Mouse (Mus musculus) liver, embryonic 16.5 days (tissue): ENCODE measurements around the gene Nynrin. TPM values are rescaled to one million over a fixed set of nuclear protein-coding genes. Genes with fewer than 3 reads are reported as not detected.

ENCODE experiments used
- ATAC-seq: fragments of 200-750 bp; cut with Nextera tagmentation; 2 replicates; pipeline ENCODE4 v1.8.0; 2017; ENCODE audit warnings: low read depth, mild to moderate bottlenecking, moderate number of reproducible peaks, moderate library complexity
- H3K27ac ChIP-seq: fragments of 300-500 bp; sonication (generic); 2 replicates; pipeline ENCODE4 v1.5.1; 2014; ENCODE audit warnings: mild to moderate bottlenecking, low read length
- H3K27me3 ChIP-seq: fragments of 300-500 bp; sonication (generic); 2 replicates; pipeline ENCODE4 v1.6.1; 2014; ENCODE audit warnings: low read depth, low read length, mixed read lengths; ENCODE audit not compliant: control insufficient read depth, insufficient read depth
- H3K36me3 ChIP-seq: fragments of 300-500 bp; sonication (generic); 2 replicates; pipeline ENCODE4 v1.6.1; 2014; ENCODE audit warnings: mild to moderate bottlenecking; ENCODE audit not compliant: control insufficient read depth, insufficient read depth
- H3K4me1 ChIP-seq: fragments of 300-500 bp; sonication (generic); 2 replicates; pipeline ENCODE4 v1.6.1; 2014; ENCODE audit warnings: low read depth, low read length, mixed read lengths; ENCODE audit not compliant: control insufficient read depth
- H3K4me2 ChIP-seq: fragments of 300-500 bp; sonication (generic); 2 replicates; pipeline ENCODE4 v1.6.1; 2014; ENCODE audit warnings: low read depth, low read length, mixed read lengths
- H3K4me3 ChIP-seq: fragments of 300-500 bp; sonication (generic); 2 replicates; pipeline ENCODE4 v1.5.1; 2014; ENCODE audit warnings: low read depth, mild to moderate bottlenecking, low read length
- H3K9ac ChIP-seq: fragments of 300-500 bp; sonication (generic); 2 replicates; pipeline ENCODE4 v1.6.1; 2014; ENCODE audit warnings: low read depth, low read length
- H3K9me3 ChIP-seq: fragments of 300-500 bp; sonication (generic); replicated peaks from 2 replicates; pipeline ENCODE4 v1.6.1; 2016; ENCODE audit warnings: low read length; ENCODE audit not compliant: control insufficient read depth
- WGBS: fragments of 180-500 bp; shearing (Covaris S2); extraction: QIAGEN DNeasy Blood & Tissue Kit; methylation state at CpG from one replicate; pipeline ENCODE4 v1.1.7; 2014; ENCODE audit not compliant: insufficient replicate concordance; 5-methylcytosine and 5-hydroxymethylcytosine counted together
- polyA plus RNA-seq: library from polyadenylated mRNA; unstranded; fragments of >200 nt; fragmentation: Nextera tagmentation; extraction: Ambion mirVana; gene quantifications from 2 replicates; pipeline ENCODE4 v1.2.1, GENCODE M21; 2015

The Nynrin gene
- polyA plus RNA-seq, 1 experiment from 2014 or later = 2.7 TPM

DNA sequence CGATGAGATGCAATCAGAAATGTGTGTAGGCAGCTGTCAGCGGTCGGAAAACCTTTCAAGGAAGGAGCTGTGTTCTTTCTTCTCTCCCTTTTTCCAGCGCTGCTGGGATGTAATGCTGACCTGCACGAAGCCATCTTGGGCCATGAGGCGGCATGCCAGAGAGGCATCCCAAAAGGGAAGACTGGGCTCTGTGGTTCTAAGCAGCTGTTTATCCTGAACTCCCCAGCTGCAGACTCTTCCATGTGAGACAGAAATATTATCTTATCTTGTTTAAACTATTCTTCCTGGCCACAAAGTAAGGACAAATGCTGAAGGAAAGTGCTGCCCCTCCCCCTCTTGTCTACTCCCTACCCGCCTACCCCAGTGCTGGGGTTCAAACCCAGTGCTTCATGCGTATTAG is 27.2 kb downstream of the Nynrin start:
- Histone ChIP-seq H3K27ac (no peak overlapping the region), H3K4me1 (peaks cover 33% of the 10 kb centered on the region), H3K9ac (no peak overlapping the region), H3K4me2 (no peak overlapping the region), H3K4me3 (no peak overlapping the region), H3K27me3 (peaks cover 1% of the 10 kb centered on the region; the same call in 1 of the 2 replicates), H3K36me3 (no peaks in the 10 kb centered on the region), H3K9me3 (no peaks in the 10 kb centered on the region)
- 36% methylated on average over 8 of the region's 8 CpGs for WGBS
- ATAC-seq = no peak

DNA sequence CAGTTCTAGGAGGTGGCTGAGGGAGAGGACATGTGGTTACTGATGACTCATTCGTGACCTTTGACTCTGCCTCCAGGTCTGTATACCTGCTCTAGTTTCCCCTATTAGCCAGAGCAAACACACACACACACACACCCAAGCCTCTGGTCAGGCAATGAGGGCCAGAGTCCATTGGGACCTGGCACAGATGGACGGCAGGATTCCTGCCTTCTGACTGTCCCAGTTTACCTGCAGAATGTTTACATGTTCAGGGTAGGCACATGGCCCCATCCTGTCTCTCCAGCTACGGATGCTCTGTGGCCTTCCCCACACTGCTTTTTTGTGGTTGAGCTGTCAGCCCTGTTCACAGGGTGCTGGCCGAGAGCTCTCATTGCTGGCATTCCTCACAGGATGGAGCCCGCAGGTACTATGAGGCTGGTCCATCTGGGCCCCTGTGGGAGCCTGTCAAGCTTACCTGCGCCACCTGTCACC is 28.4 kb downstream of the Nynrin start:
- Histone ChIP-seq H3K27ac (peak overlapping the region; percentile 78), H3K4me2 (no peak overlapping the region), H3K4me3 (no peak overlapping the region), H3K36me3 (peaks cover 2% of the 10 kb centered on the region), H3K27me3 (no peaks in the 10 kb centered on the region), H3K9me3 (no peaks in the 10 kb centered on the region), H3K4me1 (peaks cover 43% of the 10 kb centered on the region), H3K9ac (no peak overlapping the region)
- peak; percentile 70 for ATAC-seq
- 48% methylated on average over 6 of the region's 6 CpGs for WGBS

DNA sequence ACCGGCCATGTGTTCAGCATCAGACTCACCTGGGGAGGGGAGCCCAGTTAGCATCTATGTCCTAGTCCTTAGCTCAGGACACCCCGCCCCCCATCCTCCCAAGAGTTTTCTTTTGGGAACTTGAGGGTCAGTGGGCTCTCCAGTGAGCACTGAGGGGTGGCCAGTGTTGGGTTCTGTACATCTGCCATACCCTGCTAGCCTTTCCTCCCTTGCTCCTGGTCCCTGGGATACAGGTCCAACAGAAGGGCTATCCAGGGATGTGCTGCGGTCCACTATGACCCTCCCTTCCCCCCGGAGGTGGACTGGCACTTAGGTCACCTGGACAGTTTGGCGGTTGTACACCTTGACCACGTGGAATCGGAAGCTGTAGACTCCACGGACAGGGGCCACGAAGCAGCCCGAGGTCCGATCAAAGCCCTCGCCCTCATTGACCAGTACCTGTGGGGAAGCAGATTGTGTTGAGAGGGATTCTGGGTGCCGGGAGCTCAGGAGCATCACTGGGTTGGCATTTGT is 29.4 kb downstream of the Nynrin start:
- no peak for ATAC-seq
- 83% methylated on average over 13 of the region's 13 CpGs for WGBS

DNA sequence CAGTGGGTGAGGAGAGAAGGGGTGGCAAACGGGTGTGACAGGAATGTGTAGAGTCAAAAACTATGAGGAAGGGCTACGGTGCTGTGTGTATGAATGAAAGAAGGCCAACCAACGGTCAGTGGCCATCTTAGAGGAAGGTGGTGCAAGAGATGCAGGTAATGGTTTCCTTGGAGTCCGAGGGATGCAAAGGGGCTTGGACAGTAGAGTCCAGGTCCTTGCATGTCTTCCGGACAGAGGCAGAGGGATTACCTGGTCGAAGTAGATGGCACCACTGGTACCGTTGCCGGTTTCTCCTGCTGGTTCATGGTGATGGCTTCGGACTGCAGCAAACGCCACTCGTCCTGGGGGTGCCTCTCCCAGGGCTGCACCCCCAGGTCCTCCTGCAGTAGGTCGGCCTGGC is 29.9 kb downstream of the Nynrin start:
- peaks cover 16% of the 10 kb centered on the region for H3K36me3 ChIP-seq
- H3K4me3 ChIP-seq = no peak overlapping the region
- ATAC-seq = no peak
- peak overlapping the region; percentile 0; the same call in 1 of the 2 replicates for H3K27ac ChIP-seq
- no peak overlapping the region for H3K9ac ChIP-seq
- WGBS = 74% methylated on average over 12 of the region's 12 CpGs
- no peak overlapping the region for H3K4me2 ChIP-seq
- H3K4me1 ChIP-seq = peaks cover 43% of the 10 kb centered on the region
- H3K9me3 ChIP-seq = no peaks in the 10 kb centered on the region
- no peaks in the 10 kb centered on the region for H3K27me3 ChIP-seq

More for the DNA sequence above, 29.4 kb downstream of the Nynrin start:
- H3K9me3 ChIP-seq = no peaks in the 10 kb centered on the region
- peak overlapping the region; percentile 78; the same call in 1 of the 2 replicates for H3K27ac ChIP-seq
- H3K27me3 ChIP-seq = no peaks in the 10 kb centered on the region
- peaks cover 43% of the 10 kb centered on the region for H3K4me1 ChIP-seq
- H3K4me3 ChIP-seq = no peak overlapping the region
- peaks cover 11% of the 10 kb centered on the region for H3K36me3 ChIP-seq
- H3K9ac ChIP-seq = no peak overlapping the region
- no peak overlapping the region for H3K4me2 ChIP-seq

DNA sequence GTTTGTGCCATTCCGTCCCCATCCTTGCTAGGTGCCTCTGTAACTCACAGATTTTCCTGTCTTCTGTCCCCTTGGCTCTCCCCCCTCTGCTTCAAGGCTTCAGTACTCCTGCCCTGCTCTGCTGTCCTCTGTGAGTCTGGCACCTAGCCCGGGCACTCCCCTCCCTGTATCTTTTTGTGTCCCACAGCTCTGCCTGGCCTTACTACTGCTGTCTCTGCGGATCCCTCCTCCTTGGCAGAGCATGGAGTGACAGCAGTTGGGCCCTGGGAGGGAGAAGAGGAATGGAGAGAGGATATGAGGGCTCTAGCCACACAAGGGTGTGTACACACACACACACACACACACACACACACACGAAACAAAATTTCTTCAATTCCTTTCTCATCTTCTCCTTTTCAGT is 30.4 kb downstream of the Nynrin start, which contains the start of gene Cbln3:
Gene Cbln3, minus strand, starts transcription at position 227 of the 400 bp plus-strand sequence.
- Histone ChIP-seq H3K36me3 (peaks cover 19% of the 10 kb centered on the region), H3K27ac (peak within 1 kb of the TSS; percentile 91), H3K4me1 (peaks cover 43% of the 10 kb centered on the region), H3K27me3 (no peaks in the 10 kb centered on the region), H3K9me3 (no peaks in the 10 kb centered on the region), H3K4me3 (peak within 1 kb of the TSS; percentile 79), H3K4me2 (peak within 1 kb of the TSS; percentile 77), H3K9ac (peak within 1 kb of the TSS; percentile 93)
- ATAC-seq = no peak
- 38% methylated on average over 4 of the region's 4 CpGs for WGBS

DNA sequence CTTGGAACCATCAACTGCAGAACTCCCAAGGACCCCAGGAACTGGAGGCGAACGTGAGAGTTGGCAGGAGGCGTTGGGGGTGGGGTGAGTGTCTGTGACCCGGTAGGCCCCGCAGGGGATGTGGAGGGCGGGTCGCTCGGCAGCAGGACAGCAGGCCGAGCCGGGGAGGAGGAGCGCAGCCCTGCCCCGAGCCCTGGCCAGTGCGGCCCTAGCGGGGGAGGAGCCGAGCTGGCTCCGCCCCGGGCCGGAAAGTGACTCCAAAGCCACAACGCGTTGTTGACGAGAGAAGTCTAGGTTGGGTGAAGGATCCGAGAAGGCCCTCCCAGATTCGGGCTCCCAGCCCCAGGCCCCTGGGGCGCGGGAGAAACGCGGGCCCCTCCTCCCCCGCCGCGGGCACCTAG is 30.9 kb downstream of the Nynrin start, which contains the start of gene Khnyn:
Gene Khnyn, plus strand, starts transcription at position 235 of the 401 bp plus-strand sequence.
- Histone ChIP-seq H3K4me1 (peaks cover 43% of the 10 kb centered on the region), H3K4me3 (peak within 1 kb of the TSS; percentile 79), H3K4me2 (peak within 1 kb of the TSS; percentile 77), H3K27me3 (no peaks in the 10 kb centered on the region), H3K9ac (peak within 1 kb of the TSS; percentile 93), H3K27ac (peak within 1 kb of the TSS; percentile 91), H3K9me3 (no peaks in the 10 kb centered on the region), H3K36me3 (peaks cover 24% of the 10 kb centered on the region)
- under 1% methylated on average over 29 of the region's 30 CpGs for WGBS
- peak; percentile 90 for ATAC-seq

DNA sequence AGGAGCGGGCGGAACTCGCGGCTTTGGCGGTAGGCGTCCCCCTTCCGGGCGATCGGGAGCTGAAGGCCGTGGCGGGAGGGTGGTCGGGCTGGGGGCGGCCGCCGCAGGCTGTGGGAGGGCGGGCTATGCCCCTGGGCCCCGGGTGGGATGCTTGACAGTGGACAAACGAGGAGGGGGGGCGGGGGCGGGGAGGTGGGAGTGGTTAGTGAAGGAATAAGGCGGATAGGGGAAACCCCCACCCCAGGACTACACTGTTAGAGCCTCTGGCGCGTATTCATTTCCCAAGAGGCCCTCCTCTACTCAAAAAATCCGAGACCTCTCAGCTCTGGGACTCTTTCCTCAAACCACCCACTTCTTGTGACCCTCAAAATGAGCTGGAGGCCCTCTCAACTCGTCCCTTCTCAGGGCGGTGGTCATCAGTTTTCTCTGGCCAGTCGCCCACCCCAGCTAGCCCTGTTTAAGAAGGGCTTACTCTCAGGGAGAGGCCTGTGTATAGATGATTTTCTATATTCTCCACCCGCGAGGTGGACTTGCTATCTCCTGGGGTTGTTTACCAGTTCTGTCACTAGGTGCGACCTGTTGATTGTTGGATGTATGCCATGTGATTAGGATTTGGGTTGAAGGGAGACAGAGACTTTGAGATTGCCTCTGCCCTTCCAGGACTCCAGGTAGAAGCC is 31.4 kb downstream of the Nynrin start:
- H3K9ac ChIP-seq = peak overlapping the region; percentile 93
- H3K4me1 ChIP-seq = peaks cover 43% of the 10 kb centered on the region
- ATAC-seq = peak; percentile 14
- peak overlapping the region; percentile 79 for H3K4me3 ChIP-seq
- no peaks in the 10 kb centered on the region for H3K9me3 ChIP-seq
- H3K27me3 ChIP-seq = no peaks in the 10 kb centered on the region
- H3K36me3 ChIP-seq = peaks cover 29% of the 10 kb centered on the region
- under 1% methylated on average over 28 of the region's 30 CpGs for WGBS
- peak overlapping the region; percentile 77 for H3K4me2 ChIP-seq
- H3K27ac ChIP-seq = peak overlapping the region; percentile 91

DNA sequence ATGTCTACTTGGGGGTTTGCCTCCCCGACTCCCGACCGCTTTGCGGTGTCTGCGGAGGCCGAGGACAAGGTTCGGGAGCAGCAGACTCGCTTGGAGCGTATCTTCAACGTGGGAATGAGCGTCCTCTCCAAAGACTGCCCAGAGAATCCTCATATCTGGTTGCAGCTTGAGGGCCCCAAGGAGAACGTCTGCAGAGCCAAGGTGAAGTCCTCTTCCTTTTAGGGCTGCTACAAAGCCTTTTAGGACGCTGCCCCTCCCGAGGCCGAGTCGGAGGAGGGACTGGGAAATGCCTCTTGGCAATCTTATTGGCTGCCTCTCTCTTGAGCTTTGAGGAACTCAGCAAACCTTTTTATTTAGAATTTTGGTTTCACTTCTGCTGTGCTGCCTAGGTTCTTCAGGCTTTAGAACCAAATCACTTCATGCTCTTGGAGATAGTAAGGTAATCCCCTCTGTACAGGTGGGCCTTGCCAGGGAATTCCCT is 32.0 kb downstream of the Nynrin start:
- Histone ChIP-seq H3K9me3 (no peaks in the 10 kb centered on the region), H3K27me3 (no peaks in the 10 kb centered on the region), H3K9ac (peak overlapping the region; percentile 93), H3K4me3 (peak overlapping the region; percentile 79), H3K4me1 (peaks cover 43% of the 10 kb centered on the region), H3K4me2 (peak overlapping the region; percentile 77), H3K27ac (peak overlapping the region; percentile 91), H3K36me3 (peaks cover 29% of the 10 kb centered on the region)
- WGBS = 1% methylated on average over 16 of the region's 16 CpGs
- ATAC-seq = no peak
